In genomic region chr13:98120356-98121123, GRCm38 (mm10) we compare ENCODE assay signal across 19 mouse cellular contexts.
DNase-seq lines count a peak whose midpoint lies in the region; ATAC-seq and TF ChIP-seq lines count a peak whose summit lies in the region.
"Had no signal": no experiment of that assay in that cellular context is flagged by ENCODE, and none has a peak within 500 bp of the region (broad histone marks: within the 10 kb centered on the region; RNA-seq: fewer than 3 reads in every experiment).

No protein-coding gene starts in this region.

- TF ChIP-seq EP300 in heart, postnatal 0 days (IDR thresholded peaks at IDR 0.05; ENCODE audit: low read depth) = no peak
- TF ChIP-seq EP300 in lung, postnatal 0 days (IDR thresholded peaks at IDR 0.05) = peak; percentile 83

- no peak overlapping the region for H3K9ac ChIP-seq in heart, postnatal 0 days (replicated peaks; ENCODE audit: low read depth, low read length)
- no peak overlapping the region for H3K9ac ChIP-seq in lung, postnatal 0 days (replicated peaks; ENCODE audit: low read depth)
- H3K9ac ChIP-seq in stomach, embryonic 15.5 days = no peak overlapping the region
- H3K9ac ChIP-seq: embryonic facial prominence, embryonic 12.5 days; forebrain, embryonic 15.5 days; heart, embryonic 13.5 days; limb, embryonic 13.5 days; midbrain, embryonic 12.5 days had no signal

- no peak overlapping the region for H3K4me2 ChIP-seq in heart, postnatal 0 days (ENCODE audit: low read depth, low read length)
- H3K4me2 ChIP-seq in lung, postnatal 0 days (replicated peaks; ENCODE audit: low read depth, low read length) = 0 out of 2 replicates have a peak overlapping the region, but pooled peaks have one; percentile 3
- H3K4me2 ChIP-seq in stomach, embryonic 15.5 days = no peak overlapping the region
- H3K4me2 ChIP-seq: embryonic facial prominence, embryonic 12.5 days; forebrain, embryonic 15.5 days; heart, embryonic 13.5 days; limb, embryonic 13.5 days; midbrain, embryonic 12.5 days had no signal

- H3K4me1 ChIP-seq in heart, postnatal 0 days (ENCODE audit: control insufficient read depth, insufficient read depth) = peaks cover 21% of the 10 kb centered on the region
- peaks cover 26% of the 10 kb centered on the region for H3K4me1 ChIP-seq in lung, postnatal 0 days (ENCODE audit: insufficient read depth, low read depth, low read length)
- H3K4me1 ChIP-seq in brown adipose tissue, adult 24 weeks (ENCODE audit: control insufficient read depth, insufficient read depth, insufficient read length, low read length) = peaks cover 44% of the 10 kb centered on the region
- H3K4me1 ChIP-seq in stomach, embryonic 15.5 days = peaks cover 30% of the 10 kb centered on the region
- H3K4me1 ChIP-seq: forebrain, embryonic 15.5 days had no signal

- H3K27ac ChIP-seq in heart, postnatal 0 days (ENCODE audit: low read depth) = peak overlapping the region; percentile 64
- peak overlapping the region; percentile 84 for H3K27ac ChIP-seq in lung, postnatal 0 days (ENCODE audit: low read length)
- peak overlapping the region; percentile 26 for H3K27ac ChIP-seq in brown adipose tissue, adult 24 weeks (replicated peaks; ENCODE audit: low read depth, low read length)
- H3K27ac ChIP-seq in stomach, embryonic 15.5 days = peak overlapping the region; percentile 82
- H3K27ac ChIP-seq: embryonic facial prominence, embryonic 12.5 days; forebrain, embryonic 15.5 days; heart, embryonic 13.5 days; limb, embryonic 13.5 days; midbrain, embryonic 12.5 days had no signal

- 67% methylated on average over 11 of the region's 11 CpGs for WGBS in heart, postnatal 0 days
- 42% methylated on average over 11 of the region's 11 CpGs for WGBS in lung, postnatal 0 days
- WGBS in stomach, embryonic 15.5 days = 38% methylated on average over 11 of the region's 11 CpGs

- no peaks in the 10 kb centered on the region for H3K9me3 ChIP-seq in heart, postnatal 0 days (replicated peaks; ENCODE audit: control insufficient read depth, low read length)
- no peaks in the 10 kb centered on the region for H3K9me3 ChIP-seq in lung, postnatal 0 days (ENCODE audit: low read length)
- H3K9me3 ChIP-seq in stomach, embryonic 15.5 days = no peaks in the 10 kb centered on the region
- H3K9me3 ChIP-seq: embryonic facial prominence, embryonic 12.5 days; forebrain, embryonic 15.5 days; heart, embryonic 13.5 days; limb, embryonic 13.5 days; midbrain, embryonic 12.5 days had no signal

- no peak overlapping the region for H3K4me3 ChIP-seq in heart, postnatal 0 days (ENCODE audit: low read depth, low read length)
- no peak overlapping the region for H3K4me3 ChIP-seq in lung, postnatal 0 days (ENCODE audit: low read depth, low read length)
- no peak overlapping the region for H3K4me3 ChIP-seq in brown adipose tissue, adult 24 weeks (ENCODE audit: insufficient read depth, low read depth, low read length)
- H3K4me3 ChIP-seq in stomach, embryonic 15.5 days (replicated peaks) = no peak overlapping the region
- H3K4me3 ChIP-seq: embryonic facial prominence, embryonic 12.5 days; forebrain, embryonic 15.5 days; heart, embryonic 13.5 days; limb, embryonic 13.5 days; midbrain, embryonic 12.5 days had no signal

- no peak for DNase-seq in heart, postnatal 0 days (ENCODE audit: low spot score)
- DNase-seq in heart, postnatal 25 days (ENCODE audit: low spot score) = no peak
- DNase-seq in lung, postnatal 0 days (ENCODE audit: low spot score) = peak; percentile 80
- DNase-seq in lung, postnatal 14 days = no peak
- DNase-seq in adipocyte (ENCODE audit: low spot score) = no peak
- DNase-seq: adrenal gland, postnatal 14 days; cerebellum, postnatal 14 days; gastrocnemius, postnatal 10 days; kidney, postnatal 36 days; right cerebral cortex, postnatal 14 days; thymus, postnatal 36 days had no signal

- no peak for TF ChIP-seq CTCF in heart, postnatal 0 days (IDR thresholded peaks at IDR 0.05; ENCODE audit: low read depth)
- TF ChIP-seq CTCF in lung, postnatal 0 days (IDR thresholded peaks at IDR 0.05) = no peak

- intact Hi-C loops in heart, postnatal 25 days (cut with DNase I) = no loop called here

- peak; percentile 25 for ATAC-seq in heart, postnatal 0 days (ENCODE audit: insufficient read depth, low read depth)
- ATAC-seq in lung, postnatal 0 days = peak; percentile 39
- ATAC-seq in stomach, embryonic 15.5 days (ENCODE audit: insufficient read depth, low FRiP score, low read depth) = peak; percentile 67
- ATAC-seq: forebrain, embryonic 15.5 days; inflammation-experienced regulatory T-cells, adult 6 months had no signal

- no peaks in the 10 kb centered on the region for H3K27me3 ChIP-seq in heart, postnatal 0 days (ENCODE audit: control insufficient read depth, insufficient read depth, low read length)
- H3K27me3 ChIP-seq in lung, postnatal 0 days (replicated peaks; ENCODE audit: insufficient read depth, low read length) = no peaks in the 10 kb centered on the region
- H3K27me3 ChIP-seq in stomach, embryonic 15.5 days (replicated peaks) = no peaks in the 10 kb centered on the region
- H3K27me3 ChIP-seq: embryonic facial prominence, embryonic 12.5 days; forebrain, embryonic 15.5 days; heart, embryonic 13.5 days; limb, embryonic 13.5 days; midbrain, embryonic 12.5 days had no signal

- no peaks in the 10 kb centered on the region for H3K36me3 ChIP-seq in heart, postnatal 0 days (replicated peaks; ENCODE audit: control insufficient read depth, insufficient read depth, low read length)
- H3K36me3 ChIP-seq in lung, postnatal 0 days (ENCODE audit: insufficient read depth, low read length) = no peaks in the 10 kb centered on the region
- H3K36me3 ChIP-seq in stomach, embryonic 15.5 days = no peaks in the 10 kb centered on the region
- H3K36me3 ChIP-seq: embryonic facial prominence, embryonic 12.5 days; forebrain, embryonic 15.5 days; heart, embryonic 13.5 days; limb, embryonic 13.5 days; midbrain, embryonic 12.5 days had no signal

Comparison
In these comparisons a context has a peak if more than half of its experiments do, and no peak if none do; other contexts are left out.
1. H3K27ac ChIP-seq: peak in every context shown above with its lines; median percentile 84 in lung, postnatal 0 days; 82 in stomach, embryonic 15.5 days; 64 in heart, postnatal 0 days; 26 in brown adipose tissue, adult 24 weeks.